Mouse (Mus musculus) yolk sac, embryonic 10.5 days (tissue): ENCODE results near the gene Cbr3.

Experiments used
- DNase-seq: peaks from one replicate; pipeline ENCODE4 v3.0.0-alpha.2; 2017; ENCODE audit warnings: low spot score

Cbr3 gene

GRCm38 (mm10) chr16:93711411-93712188 is 28.6 kb downstream of the Cbr3 start, which contains the start of gene Dop1b:
Gene Dop1b, plus strand, starts transcription at chr16:93711904.
- peak; percentile 100 for DNase-seq

DNA sequence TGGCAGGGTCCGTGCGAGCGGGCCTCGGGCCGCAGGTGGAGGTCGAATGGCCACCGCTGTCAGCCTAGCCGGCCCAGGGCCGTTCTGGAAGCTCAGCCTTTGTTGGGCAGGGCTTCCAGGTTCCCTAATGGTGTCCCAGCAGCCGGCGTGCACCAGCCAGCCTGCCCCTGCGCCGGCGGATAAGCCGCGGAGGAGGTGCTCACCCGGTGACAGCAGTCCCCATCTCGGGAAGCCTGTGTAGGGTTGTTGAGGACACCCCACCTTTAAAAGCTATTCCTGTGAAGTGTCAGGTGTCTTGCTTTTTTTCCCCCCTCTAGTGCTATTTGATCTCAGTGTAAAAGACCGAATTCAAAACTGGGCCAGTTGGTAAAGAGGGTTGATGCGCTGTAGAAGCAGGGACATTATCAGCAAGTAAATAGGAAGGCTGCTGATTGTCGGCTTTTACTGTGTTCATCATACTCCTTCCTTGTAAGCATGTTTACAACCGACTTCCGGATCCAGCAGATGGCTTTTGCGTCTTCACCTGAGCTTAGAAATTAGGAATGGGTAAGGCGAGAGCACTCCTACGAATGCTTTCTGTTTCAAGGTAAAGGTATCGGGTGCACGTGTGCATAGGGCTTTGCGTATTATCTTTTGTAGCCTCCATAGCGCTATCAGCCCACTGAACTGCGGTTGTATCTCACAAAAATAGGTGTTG is 29.3 kb downstream of the Cbr3 start:
- no peak for DNase-seq

- DNase-seq, result no peak
Observed at GRCm38 (mm10) chr16:93712966-93713365, 30.0 kb downstream of the Cbr3 start.

DNA sequence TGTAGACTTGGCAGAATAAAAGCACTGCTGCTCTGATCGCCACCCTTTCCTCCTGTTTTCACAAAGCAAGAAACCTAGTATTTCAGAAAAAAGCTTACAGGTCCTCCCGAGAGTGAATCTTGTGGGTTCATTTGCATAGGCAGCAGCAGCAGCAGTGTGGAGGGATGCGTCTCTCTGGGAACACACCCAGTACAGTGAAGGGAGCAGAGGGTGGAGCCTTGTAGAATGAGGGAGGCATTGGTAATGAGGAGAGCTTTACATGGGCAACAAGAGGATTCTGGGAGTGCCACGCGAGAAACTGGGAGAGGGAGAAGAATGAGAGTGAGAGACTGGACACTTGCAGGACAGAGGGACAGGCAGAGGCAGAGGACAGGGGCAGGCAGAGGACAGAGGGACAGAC is 31.4 kb downstream of the Cbr3 start:
- DNase-seq, result no peak

DNA sequence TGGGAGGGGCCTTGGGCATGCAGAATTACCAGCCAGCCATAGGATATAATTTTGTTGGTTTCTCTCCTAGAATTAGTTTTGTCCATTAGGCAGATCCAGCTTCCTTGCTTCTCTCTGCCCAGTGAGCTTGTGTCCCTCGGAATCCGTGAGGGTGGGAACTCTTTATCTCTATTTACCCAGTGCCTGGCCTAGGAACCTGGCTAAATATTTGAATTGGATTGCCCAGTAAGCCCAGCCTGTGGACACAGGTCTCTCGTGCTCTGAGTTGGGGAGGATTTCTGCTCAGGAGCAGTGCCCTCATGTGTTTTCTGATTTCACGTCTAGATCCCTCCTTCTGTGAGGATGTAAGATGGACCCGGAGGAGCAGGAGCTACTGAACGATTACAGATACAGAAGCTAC is 32.8 kb downstream of the Cbr3 start:
- DNase-seq, result no peak

GRCm38 (mm10) chr16:93717299-93717703 is 34.3 kb downstream of the Cbr3 start:
- peak; percentile 69 for DNase-seq

DNA sequence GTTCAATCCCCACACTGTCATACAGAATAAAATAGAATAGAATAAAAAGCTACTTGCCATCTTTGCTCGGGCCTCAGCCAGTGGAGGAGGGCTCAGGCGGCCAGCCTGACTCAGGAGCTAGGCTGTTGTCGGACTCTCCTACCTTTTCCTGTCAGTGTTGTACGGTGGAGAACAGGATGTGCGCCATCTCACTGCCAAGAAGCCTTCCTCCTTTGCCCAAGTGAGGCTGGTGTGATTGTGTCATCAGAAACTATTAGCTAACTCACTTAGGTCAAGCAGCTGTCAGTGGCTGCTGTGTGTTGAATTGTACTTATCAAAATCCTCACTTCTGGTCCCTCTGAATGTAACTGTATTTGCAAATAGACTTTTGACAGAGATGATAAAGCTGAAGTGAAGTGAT is 38.8 kb downstream of the Cbr3 start:
- DNase-seq, result no peak

DNA sequence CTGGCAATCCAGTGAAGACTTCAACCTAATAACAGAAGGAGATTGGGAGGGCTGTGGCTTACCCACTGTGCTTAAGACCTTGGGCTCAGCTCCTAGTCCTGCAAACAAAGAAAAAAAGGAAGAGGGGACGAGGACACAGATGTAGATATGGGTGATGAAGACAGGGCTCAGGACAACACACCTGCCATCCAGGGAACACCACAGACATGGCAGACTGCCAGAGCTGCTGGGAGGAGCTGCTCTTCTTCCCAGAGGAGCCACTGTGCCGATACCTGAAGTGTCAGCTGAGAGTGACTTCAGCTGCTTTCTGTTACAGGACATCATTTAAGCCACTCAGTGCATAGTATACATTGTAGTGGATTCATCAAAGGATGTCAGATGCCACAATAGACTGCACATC is 39.5 kb downstream of the Cbr3 start:
- DNase-seq, result no peak

GRCm38 (mm10) chr16:93725417-93726144 is 42.6 kb downstream of the Cbr3 start:
- peak; percentile 47 for DNase-seq

DNA sequence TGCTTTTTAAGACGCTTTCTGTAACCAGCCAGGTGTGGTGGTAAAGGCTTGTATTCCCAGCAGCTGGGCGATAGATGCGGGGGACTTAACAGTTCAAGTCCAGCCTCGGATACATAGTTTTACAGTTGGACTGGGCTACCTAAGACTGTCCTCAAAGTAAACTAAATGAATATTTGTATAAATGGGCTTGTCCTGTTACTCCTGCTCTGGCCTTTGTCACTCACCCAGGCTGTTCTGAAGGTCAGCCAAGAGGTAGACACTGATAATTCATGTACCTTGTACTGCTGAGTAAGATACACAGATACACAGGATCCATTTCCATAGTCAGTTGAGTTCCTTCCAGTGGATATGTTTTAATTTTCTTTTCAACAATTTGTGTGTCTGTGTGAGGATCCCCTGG is 43.2 kb downstream of the Cbr3 start:
- DNase-seq, result no peak

DNA sequence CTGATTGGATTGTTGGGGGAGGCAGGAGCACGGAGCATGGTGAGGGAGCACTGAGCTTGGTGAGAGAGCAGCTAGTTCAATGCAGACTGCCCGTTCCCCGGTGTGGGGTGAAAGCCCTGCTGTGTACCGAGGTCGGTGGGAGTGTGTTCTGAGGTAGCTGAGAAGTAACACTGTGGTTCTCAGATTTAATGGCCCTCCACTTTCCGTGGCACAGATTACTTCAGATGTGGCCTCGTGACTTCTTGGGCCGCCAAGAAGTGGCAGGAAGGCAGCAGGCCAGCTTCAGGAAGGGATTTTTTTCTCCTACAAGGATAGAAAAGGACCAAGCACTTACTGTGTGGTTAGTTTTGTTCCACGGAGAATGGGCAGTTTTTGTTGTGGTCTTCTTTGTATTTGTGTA is 45.7 kb downstream of the Cbr3 start:
- DNase-seq, result no peak

DNA sequence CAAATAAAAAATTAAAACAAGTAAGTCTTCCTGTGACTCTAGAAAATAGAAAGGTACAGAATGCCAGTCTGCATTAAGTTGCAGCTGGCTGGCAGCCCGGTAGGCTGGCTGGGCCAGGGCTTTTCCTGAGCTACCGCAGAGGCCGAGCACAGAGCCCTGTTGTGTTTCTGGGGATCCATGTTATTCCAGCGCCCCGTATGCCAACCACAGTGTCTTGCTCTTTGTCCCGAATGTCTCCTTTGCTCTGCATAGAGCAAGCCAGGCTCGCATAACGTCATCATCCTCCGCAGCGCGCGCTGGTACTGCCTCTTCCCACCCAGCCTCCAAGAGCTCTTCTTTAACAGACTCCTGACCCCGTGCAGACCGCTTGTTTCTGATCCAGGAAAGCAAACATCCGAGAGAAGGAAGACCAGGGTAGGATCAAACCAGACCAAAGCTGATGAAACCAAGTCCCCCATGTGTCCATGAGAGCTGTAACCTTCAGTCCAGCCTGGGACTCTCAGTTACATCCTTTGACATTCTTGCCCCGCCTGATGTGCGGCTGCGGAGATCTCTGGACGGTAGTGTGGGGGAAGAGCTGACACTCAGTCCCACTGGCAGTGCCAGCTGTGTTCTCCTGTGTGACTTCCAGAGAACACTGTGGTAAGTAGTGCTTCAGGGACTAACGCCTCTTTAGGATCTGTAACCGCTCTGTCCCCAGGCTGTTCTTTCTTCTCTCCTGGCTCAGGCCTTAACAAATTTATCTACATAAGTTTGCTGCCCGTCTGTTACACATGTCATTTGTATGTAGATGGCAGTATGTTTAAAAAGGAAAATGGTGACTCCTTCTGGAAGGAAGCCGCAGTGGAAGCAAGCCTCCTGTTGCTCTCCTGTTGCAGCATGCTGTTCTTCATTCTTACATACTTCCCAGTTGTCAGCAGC is 47.0 kb downstream of the Cbr3 start:
- DNase-seq, result peak; percentile 47

- no peak for DNase-seq
Observed at GRCm38 (mm10) chr16:93731310-93731709, 48.3 kb downstream of the Cbr3 start.

DNA sequence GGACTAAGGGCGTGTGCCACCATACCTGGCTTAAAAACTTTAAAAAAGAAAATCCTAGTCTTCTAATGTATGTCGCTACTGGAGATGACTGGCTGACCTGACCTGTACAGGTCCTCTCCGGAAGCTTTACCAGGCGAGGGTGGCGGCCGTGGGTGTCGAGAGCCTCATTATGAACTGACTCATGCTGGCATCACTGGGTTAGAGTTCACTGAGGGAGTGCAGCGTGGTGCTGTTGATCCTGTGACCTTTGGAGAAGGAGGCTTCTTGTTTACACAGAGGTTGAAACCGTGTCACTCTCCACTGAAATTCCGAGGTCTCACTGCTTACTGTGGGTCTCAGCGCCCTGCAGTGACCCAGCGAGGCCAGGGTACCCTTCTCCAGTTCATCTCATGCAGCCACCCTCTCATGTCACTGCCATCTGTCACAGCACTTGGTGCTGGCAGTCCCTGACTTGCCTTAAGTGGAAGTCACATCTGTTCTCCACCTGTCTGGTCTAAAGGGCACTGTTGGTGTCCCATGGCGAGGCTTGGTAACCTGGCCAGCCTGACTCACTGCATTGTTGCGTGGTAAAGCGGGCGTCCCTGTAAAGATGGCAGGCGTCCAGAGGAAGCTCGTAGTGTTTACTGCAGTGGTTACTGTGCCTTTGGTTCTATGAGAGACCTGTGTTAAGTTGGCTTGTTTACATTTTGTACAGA is 50.0 kb downstream of the Cbr3 start:
- peak; percentile 57 for DNase-seq

GRCm38 (mm10) chr16:93739251-93739650 is 56.2 kb downstream of the Cbr3 start:
- no peak for DNase-seq
